Mouse (Mus musculus): ENCODE results near the gene Son.
"Not testable (repeated sequence)": the region's sequence is repeated elsewhere in the genome, so short reads cannot be mapped to it uniquely, and the experiment has no call there.

The Son gene

GRCm38 (mm10) chr16:91639161-91639560, 8.1 kb upstream of the Son start:
- no peak for DNase-seq (ENCODE audit: low spot score in 2 of 2)

GRCm38 (mm10) chr16:91639636-91640035, 7.7 kb upstream of the Son start:
- DNase-seq (ENCODE audit: low spot score in 2 of 2), result no peak

GRCm38 (mm10) chr16:91640171-91640570, 7.1 kb upstream of the Son start:
- DNase-seq (ENCODE audit: low spot score in 2 of 2), result no peak

DNA sequence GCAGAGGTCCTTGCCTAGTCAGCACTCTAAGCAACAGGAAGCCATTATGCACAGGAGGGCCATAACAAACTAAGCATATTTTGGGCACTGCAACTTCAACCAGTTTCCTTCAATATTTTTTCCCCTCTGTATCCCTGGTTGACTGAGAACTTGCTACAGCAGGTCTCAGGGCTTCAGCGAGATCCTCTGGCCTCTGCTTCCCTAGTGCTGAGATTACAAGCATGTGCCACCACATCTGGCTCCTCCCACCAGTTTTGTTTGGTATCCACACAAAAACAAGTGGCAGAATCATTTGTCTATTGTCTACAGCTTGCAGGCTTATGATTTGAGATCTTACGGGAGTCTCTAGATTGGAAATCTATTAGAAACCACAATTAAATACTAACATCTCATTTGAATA, 2.4 kb upstream of the Son start:
- no peak for DNase-seq (ENCODE audit: low spot score in 2 of 2)

- not testable (repeated sequence) for DNase-seq (ENCODE audit: low spot score in 2 of 2)
Observed at GRCm38 (mm10) chr16:91645420-91645819, 1.9 kb upstream of the Son start.

- DNase-seq (ENCODE audit: low spot score in 2 of 2), result no peak
Observed at GRCm38 (mm10) chr16:91645995-91646602, 1.2 kb upstream of the Son start.

DNA sequence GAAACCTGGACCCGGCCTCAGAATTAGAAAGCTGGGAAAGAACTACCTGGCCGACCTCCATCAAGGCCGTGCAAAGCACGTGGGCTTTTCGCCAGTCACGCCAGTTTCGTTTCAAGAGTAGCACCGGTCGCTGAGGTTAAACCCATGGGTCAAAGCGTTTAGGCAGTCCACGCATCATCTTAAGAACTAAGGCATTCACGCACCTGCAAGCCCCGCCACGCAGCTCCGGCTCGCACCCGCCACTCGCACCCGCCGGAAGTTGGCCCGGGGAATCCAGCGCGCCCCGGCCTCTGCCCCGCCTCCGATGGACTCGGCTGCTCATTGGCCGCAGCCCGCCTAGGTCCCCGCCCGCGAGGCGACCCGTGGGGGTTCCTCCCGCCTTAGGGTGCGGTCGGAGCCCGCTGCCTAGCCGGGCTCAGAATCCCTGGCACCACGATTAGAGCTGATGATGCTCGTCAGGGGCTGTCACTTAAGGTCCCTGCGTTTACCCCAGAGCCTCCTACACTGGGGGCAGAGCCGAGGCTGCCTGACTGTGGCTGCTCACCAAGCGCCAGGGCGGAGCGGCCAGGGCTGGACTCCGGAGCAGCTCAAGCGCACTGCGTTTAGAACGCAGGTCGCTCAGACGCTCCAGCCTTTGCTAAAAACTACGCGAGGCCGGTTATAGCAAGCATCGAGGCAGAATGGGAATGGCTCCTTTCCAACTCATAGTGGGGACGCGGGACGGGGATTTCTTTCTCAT, 456 bp upstream of the Son start, which contains the start of gene Gart:
TSS of gene Gart (minus strand) at position 272 of the 739 bp plus-strand sequence.
- DNase-seq (ENCODE audit: low spot score in 2 of 2), result peak; percentile 88 to 92

- peak; percentile 48 to 69 for DNase-seq (ENCODE audit: low spot score in 2 of 2)
Observed at GRCm38 (mm10) chr16:91648220-91648550, 879 bp downstream of the Son start.

DNA sequence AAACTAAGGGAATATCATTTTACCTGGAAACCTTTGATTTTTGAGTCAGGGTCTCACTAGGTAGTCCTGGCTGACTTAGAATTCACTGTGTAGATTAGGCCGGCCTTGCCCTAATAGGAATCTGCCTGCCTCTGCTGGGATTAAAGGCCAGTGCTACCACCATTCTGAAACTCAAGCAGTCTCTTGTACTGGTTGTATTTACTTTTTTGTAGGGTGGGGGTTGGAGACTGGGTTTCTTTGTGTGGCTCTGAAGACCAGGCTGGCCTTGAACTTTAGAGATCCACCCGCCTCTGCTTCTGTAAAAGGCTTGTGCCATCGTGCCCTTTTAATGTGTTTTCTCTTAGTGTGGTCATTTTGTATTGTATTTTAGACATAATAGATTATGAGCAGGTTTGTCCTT, 1.9 kb downstream of the Son start:
- no peak for DNase-seq (ENCODE audit: low spot score in 2 of 2)

DNA sequence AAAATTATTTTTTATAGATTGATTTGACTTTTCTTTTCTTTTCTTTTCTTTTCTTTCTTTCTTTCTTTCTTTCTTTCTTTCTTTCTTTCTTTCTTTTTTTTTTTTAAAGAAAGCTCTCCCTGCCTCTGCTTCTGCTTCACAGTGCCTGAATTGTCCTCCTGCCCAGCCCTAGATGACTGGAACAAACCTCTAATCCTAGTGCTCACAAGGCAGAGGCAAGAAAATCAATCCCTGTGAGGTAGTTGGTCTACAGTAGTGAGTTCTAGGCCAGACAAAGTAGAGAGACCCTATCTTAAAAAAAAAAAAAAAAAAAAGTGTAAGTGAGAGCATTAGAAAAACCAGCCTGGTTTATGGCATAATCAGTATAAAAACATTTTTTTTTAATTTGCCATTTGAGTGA, 2.5 kb downstream of the Son start:
- DNase-seq (ENCODE audit: low spot score in 2 of 2), result no peak

- no peak for DNase-seq (ENCODE audit: low spot score in 2 of 2)
Observed at GRCm38 (mm10) chr16:91652191-91652590, 4.9 kb downstream of the Son start.

- DNase-seq (ENCODE audit: low spot score in 2 of 2), result no peak
Observed at GRCm38 (mm10) chr16:91655285-91655684, 8.0 kb downstream of the Son start.

DNA sequence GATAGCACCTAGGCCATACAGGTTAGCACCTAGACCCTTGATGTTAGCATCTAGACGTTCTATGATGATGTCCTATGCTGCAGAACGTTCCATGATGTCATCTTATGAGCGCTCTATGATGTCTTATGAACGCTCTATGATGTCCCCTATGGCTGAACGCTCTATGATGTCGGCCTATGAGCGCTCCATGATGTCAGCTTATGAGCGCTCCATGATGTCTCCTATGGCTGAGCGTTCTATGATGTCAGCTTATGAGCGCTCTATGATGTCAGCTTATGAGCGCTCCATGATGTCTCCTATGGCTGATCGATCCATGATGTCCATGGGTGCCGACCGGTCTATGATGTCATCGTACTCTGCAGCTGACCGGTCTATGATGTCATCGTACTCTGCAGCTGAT, 10.0 kb downstream of the Son start:
- no peak for DNase-seq (ENCODE audit: low spot score in 2 of 2)

DNA sequence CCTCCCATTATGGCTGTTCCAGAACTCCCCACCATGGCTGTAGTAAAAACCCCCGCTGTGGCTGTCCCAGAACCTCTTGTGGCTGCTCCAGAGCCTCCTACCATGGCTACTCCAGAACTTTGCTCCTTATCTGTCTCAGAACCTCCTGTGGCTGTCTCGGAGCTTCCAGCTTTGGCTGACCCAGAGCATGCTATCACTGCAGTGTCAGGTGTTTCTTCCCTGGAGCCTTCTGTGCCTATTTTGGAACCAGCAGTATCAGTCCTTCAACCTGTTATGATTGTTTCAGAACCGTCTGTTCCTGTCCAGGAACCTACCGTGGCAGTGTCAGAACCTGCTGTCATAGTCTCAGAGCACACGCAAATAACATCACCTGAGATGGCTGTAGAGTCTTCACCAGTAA, 11.2 kb downstream of the Son start:
- no peak for DNase-seq (ENCODE audit: low spot score in 2 of 2)

GRCm38 (mm10) chr16:91659798-91660197, 12.5 kb downstream of the Son start:
- DNase-seq (ENCODE audit: low spot score in 2 of 2), result no peak

GRCm38 (mm10) chr16:91661397-91661796, 14.1 kb downstream of the Son start:
- no peak for DNase-seq (ENCODE audit: low spot score in 2 of 2)

DNA sequence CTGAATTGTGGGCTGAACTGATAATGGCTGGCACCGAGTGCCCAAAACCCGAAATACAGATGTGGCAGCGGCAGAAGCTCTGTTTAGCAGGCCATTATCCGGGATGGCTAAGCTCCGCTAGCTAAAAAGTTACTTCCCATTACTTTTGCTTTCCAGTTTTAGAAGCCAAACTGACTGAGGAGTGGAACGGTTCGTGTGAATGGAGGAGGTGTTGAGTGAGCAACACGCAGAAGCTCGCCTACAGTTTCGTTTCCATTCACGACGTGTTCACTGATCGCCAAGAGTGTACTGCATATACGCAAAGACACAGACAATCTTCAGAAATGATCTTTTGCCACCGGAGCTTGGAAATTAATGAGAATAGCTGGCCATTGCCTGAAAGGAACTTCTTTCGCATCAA, 15.0 kb downstream of the Son start:
- DNase-seq (ENCODE audit: low spot score in 2 of 2), result no peak

DNA sequence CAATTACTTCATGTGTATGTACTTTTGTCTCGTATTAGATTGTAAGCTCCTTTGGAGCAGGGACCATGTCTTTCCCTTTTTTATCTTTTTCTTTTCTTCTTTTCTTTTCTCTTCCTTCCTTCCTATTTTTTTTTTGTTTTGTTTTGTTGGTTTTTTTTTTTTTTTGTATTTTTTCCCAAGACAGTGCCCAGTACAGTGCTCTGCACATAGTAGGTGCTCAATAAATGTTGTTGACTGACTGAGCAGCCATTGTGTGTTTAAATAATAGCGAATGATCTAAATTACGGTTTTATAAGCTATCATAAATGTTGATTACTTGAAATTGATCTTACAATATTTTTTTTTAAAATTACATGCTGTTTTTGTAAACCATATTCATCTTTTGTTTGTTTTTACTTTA, 16.5 kb downstream of the Son start:
- no peak for DNase-seq (ENCODE audit: low spot score in 2 of 2)

DNA sequence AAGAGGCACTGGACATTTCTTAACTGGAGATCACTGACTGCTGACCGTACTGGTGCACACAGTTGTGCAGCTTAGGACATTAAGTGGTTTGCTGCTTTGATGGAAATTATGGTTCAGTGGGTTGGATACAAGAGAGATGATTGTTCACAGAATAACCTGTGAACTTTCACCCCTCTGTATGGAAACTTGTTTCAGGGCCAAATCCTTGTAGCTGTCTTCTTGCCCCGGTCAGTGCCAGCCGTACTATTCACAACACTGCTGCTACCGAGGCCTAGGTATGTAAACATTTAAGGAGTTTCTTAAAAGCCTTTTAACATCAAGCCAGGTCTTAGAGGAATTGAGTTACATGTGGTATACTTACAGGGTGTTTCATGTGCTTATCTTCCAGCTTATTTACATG, 27.2 kb downstream of the Son start:
- no peak for DNase-seq (ENCODE audit: low spot score in 2 of 2)

DNA sequence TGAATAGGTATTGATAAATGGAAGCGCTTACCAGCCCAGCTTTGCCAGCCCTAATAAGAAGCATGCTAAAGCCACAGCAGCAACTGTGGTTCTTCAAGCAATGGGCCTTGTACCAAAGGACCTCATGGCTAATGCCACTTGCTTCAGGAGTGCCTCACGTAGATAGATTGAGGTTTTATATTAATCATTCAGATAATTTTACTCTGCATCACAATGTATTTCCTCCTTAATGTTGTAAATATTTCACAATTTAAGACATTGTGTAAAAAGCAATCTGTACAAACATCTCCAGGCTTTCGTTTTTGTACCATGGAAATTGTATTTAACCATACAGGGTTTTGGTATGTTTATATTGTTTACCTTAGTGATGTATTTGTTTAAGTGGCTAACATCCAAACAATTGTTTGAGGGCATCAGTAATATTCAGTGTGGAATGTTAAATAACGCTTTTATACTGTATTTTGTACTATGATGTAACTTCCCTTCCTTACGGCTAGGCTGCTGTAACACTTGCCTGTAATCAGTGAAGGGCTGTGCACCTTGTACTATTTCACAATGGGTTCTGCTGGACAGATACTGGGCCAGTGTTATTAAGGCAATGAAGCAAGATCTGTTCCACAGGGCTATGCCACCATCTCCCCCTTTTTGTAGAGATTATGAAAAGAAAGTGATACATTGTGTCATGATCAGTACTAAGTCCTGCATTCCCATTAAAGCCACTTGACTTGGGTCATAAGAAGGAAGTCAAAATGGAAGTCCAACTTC, 31.0 kb downstream of the Son start:
- no peak for DNase-seq (ENCODE audit: low spot score in 2 of 2)

DNA sequence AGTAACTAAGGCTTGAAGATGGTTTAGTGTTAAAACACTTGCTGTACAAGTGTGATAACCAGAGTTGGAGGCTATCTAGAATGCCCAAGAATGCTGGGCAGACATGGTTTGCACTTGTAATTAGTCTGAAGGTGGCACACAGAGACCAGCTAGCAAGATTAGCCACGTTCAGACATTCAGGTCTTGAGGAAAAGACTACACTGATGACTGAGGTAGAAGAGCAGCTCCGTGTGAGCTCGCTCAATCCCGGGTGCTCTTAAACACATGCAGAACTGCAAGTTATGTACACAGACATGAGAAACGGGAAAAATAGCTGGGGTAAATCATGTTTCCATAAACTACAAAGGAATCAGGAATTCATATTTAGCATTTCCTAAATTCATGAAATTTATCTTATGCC, 33.4 kb downstream of the Son start:
- DNase-seq (ENCODE audit: low spot score in 2 of 2), result no peak

GRCm38 (mm10) chr16:91685526-91685925, 38.2 kb downstream of the Son start:
- no peak for DNase-seq (ENCODE audit: low spot score in 2 of 2)

- DNase-seq (ENCODE audit: low spot score in 2 of 2), result no peak
Observed at GRCm38 (mm10) chr16:91686369-91686768, 39.1 kb downstream of the Son start.

All from frontal cortex, postnatal 10 days (tissue).